Mouse (Mus musculus) G1E (cell line): ENCODE data around the gene Aoah. TPM values are rescaled to one million over a fixed set of nuclear protein-coding genes. Genes with fewer than 3 reads are reported as not detected.

Experiments
- ATAC-seq: 2 replicates; pipeline ENCODE4 v1.8.0; 2016; ENCODE audit warnings: mild to moderate bottlenecking; ENCODE audit not compliant: insufficient number of reproducible peaks, poor library complexity, low FRiP score, severe bottlenecking; ENCODE audit errors: extremely low read depth
- DNase-seq: peaks from one replicate; pipeline ENCODE4 v3.0.0; 2012; ENCODE audit warnings: low spot score
- H3K27me3 ChIP-seq: 2 replicates; pipeline ENCODE4 v1.6.1; 2012; ENCODE audit warnings: mild to moderate bottlenecking, low read length, inconsistent platforms; ENCODE audit not compliant: insufficient read depth
- H3K36me3 ChIP-seq: replicated peaks from 2 replicates; pipeline ENCODE3; 2012; ENCODE audit warnings: mild to moderate bottlenecking, inconsistent platforms
- H3K4me1 ChIP-seq: 2 replicates; pipeline ENCODE4 v1.6.1; 2012; ENCODE audit warnings: low read depth, low read length, inconsistent platforms, mixed read lengths; ENCODE audit not compliant: insufficient read depth
- H3K4me3 ChIP-seq: 2 replicates; pipeline ENCODE4 v1.5.1; 2012; ENCODE audit warnings: low read depth, mild to moderate bottlenecking, inconsistent platforms, low read length, moderate library complexity, mixed read lengths
- H3K9me3 ChIP-seq: replicated peaks from 2 replicates; pipeline ENCODE4 v1.6.1; 2012; ENCODE audit warnings: inconsistent platforms
- CTCF ChIP-seq: IDR thresholded peaks from 2 replicates; pipeline ENCODE4 v1.5.1; 2012; ENCODE audit warnings: low read depth, low read length, inconsistent platforms, mixed read lengths
- GATA1 ChIP-seq: IDR thresholded peaks from 2 replicates; pipeline ENCODE4 v1.6.1; 2012; ENCODE audit warnings: borderline replicate concordance, low read length, inconsistent platforms, mixed read lengths
- GATA2 ChIP-seq: IDR thresholded peaks from 2 replicates; pipeline ENCODE4 v1.6.1; 2012; ENCODE audit warnings: low read depth, low read length, inconsistent platforms, borderline replicate concordance
- POLR2AphosphoS5 ChIP-seq: IDR thresholded peaks from 2 replicates; pipeline ENCODE4 v1.6.1; 2012; ENCODE audit warnings: low read depth, low read length, inconsistent platforms; ENCODE audit not compliant: insufficient replicate concordance
- TAL1 ChIP-seq: conservative IDR thresholded peaks from 2 replicates; pipeline ENCODE4 v1.6.1; 2012; ENCODE audit warnings: low read depth, low read length, inconsistent platforms, mixed read lengths
- polyA plus RNA-seq: library from polyadenylated mRNA; stranded (reverse); fragments of >175 nt; gene quantifications from 2 replicates; pipeline ENCODE4 v1.2.3, GENCODE M21; 2012
- total RNA-seq, 2 experiments: library from RNA; stranded (forward) in 1 of 2; stranded (reverse) in 1 of 2; fragments of 200-1000 nt in 1 of 2; fragments of >200 nt in 1 of 2; fragmentation: Nextera tagmentation in 1 of 2; gene quantifications; 2 replicates each; pipeline ENCODE4 v1.2.3; 2014 to 2017

The Aoah gene
- total RNA-seq (2014; fragmentation: Nextera tagmentation), result not detected in 2 replicates
- total RNA-seq (2017), result 0.06 and 0.22 TPM in 2 replicates
- polyA plus RNA-seq, result not detected in 2 replicates

GRCm38 (mm10) chr13:20793901-20794300 is at the start of gene Aoah:
Aoah (plus strand) TSS chr13:20794113.
- H3K4me3 ChIP-seq, result no peak within 1 kb of the TSS
- no peak for ATAC-seq
- H3K27me3 ChIP-seq, result no peaks in the 10 kb centered on the region
- no peak for DNase-seq
- no peaks in the 10 kb centered on the region for H3K36me3 ChIP-seq
- H3K9me3 ChIP-seq, result no peaks in the 10 kb centered on the region
- TF ChIP-seq POLR2AphosphoS5 (no peak), CTCF (no peak), GATA1 (no peak), GATA2 (no peak), TAL1 (no peak)
- H3K4me1 ChIP-seq, result no peaks in the 10 kb centered on the region

DNA sequence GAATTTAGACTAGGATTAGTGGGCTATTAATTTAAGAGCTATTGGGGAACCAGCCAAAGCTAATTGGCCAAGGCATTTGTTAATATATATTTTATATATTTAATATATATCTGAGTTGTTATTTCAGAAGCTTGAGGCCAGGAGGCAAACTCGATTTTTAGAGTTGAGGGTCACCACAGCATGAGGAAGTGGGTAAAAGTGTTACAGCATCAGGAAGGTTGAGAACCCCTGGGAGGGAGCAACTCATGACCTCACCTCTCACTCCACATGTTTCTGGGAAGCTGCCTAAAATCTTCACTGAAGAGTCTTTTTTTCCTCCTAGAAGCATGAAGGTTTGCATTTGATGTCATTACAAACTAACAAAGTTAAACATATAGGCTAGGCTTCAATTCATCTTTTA is 39.1 kb upstream of the Aoah start:
- Histone ChIP-seq H3K9me3 (no peaks in the 10 kb centered on the region), H3K27me3 (no peaks in the 10 kb centered on the region), H3K4me1 (no peaks in the 10 kb centered on the region), H3K4me3 (no peak overlapping the region), H3K36me3 (no peaks in the 10 kb centered on the region)
- ATAC-seq (no peak), DNase-seq (no peak)
- TF ChIP-seq TAL1 (no peak), GATA2 (no peak), GATA1 (no peak), POLR2AphosphoS5 (no peak), CTCF (no peak)

DNA sequence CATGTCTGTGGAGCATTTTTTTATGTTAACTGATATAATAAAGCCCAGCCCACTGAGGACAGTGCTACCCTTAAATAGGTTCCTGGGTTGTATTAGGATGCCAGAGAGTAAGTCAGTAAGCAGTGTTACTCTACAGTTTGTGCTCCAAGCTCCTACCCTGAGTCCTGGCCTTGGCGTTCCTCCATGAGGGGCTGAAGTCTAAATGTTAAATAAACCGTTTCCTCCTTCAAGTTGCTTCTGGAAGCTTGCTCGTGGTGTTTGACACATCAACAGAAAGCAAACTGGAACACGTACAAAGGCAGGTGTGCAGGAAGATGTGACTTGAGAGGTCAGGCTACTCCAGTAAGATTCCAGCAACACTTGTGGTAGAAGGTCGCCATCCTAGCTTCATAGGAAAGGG is 10.3 kb upstream of the Aoah start:
- Histone ChIP-seq H3K9me3 (no peaks in the 10 kb centered on the region), H3K27me3 (no peaks in the 10 kb centered on the region), H3K4me1 (no peaks in the 10 kb centered on the region), H3K36me3 (no peaks in the 10 kb centered on the region), H3K4me3 (no peak overlapping the region)
- ATAC-seq, result no peak
- TF ChIP-seq GATA1, result no peak
- no peak for TF ChIP-seq TAL1
- no peak for TF ChIP-seq POLR2AphosphoS5
- no peak for TF ChIP-seq CTCF
- no peak for TF ChIP-seq GATA2
- no peak for DNase-seq

- H3K36me3 ChIP-seq, result no peaks in the 10 kb centered on the region
- H3K9me3 ChIP-seq, result no peaks in the 10 kb centered on the region
- TF ChIP-seq CTCF (no peak), GATA1 (no peak), GATA2 (no peak), POLR2AphosphoS5 (no peak), TAL1 (no peak)
- H3K27me3 ChIP-seq, result no peaks in the 10 kb centered on the region
- no peaks in the 10 kb centered on the region for H3K4me1 ChIP-seq
- no peak overlapping the region for H3K4me3 ChIP-seq
- ATAC-seq, result no peak
- no peak for DNase-seq
Measured at GRCm38 (mm10) chr13:20784060-20784459, 9.9 kb upstream of the Aoah start.

GRCm38 (mm10) chr13:20785960-20786359 is 8.0 kb upstream of the Aoah start:
- TF ChIP-seq CTCF (no peak), POLR2AphosphoS5 (no peak), GATA2 (no peak), GATA1 (no peak), TAL1 (no peak)
- no peak for DNase-seq
- H3K4me1 ChIP-seq, result no peaks in the 10 kb centered on the region

DNA sequence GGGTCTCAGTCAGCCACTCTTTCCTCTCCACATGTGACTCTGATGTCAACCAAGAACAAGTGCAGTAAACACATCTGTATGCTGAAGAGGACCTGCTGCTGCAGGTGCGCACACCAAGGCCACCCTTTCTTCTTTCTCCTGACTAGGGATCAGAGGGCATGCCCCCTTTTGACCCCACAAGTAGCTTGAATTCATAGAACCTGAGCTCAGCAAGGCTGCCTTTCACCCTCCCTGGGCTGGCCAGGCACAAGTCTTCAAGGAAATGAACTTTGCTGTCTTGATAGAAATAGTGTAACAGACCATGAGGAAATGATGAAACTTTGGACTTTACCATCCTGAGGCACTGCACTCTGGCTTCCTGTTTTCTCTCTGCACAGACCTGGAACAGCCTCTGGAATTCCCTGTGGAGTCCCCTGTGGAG is 7.1 kb upstream of the Aoah start:
- H3K27me3 ChIP-seq, result no peaks in the 10 kb centered on the region
- H3K36me3 ChIP-seq, result no peaks in the 10 kb centered on the region
- H3K4me1 ChIP-seq, result no peaks in the 10 kb centered on the region
- no peak for TF ChIP-seq TAL1
- no peak for TF ChIP-seq POLR2AphosphoS5
- TF ChIP-seq CTCF, result no peak
- TF ChIP-seq GATA2, result no peak
- no peak for TF ChIP-seq GATA1
- ATAC-seq (no peak), DNase-seq (no peak)
- H3K9me3 ChIP-seq, result no peaks in the 10 kb centered on the region
- no peak overlapping the region for H3K4me3 ChIP-seq

More at GRCm38 (mm10) chr13:20785960-20786359, 8.0 kb upstream of the Aoah start:
- Histone ChIP-seq H3K36me3 (no peaks in the 10 kb centered on the region), H3K4me3 (no peak overlapping the region), H3K27me3 (no peaks in the 10 kb centered on the region), H3K9me3 (no peaks in the 10 kb centered on the region)
- no peak for ATAC-seq
